Mouse (Mus musculus) C2C12 (cell line): ENCODE results near the gene Katnbl1. TPM values are rescaled to one million over a fixed set of nuclear protein-coding genes. Genes with fewer than 3 reads are reported as not detected.
"Not testable (repeated sequence)": the region's sequence is repeated elsewhere in the genome, so short reads cannot be mapped to it uniquely, and the experiment has no call there.

Source experiments
- H3K27me3 ChIP-seq: one replicate; pipeline ENCODE4 v1.6.1; 2011; ENCODE audit not compliant: control insufficient read depth, insufficient read depth, insufficient read length
- H3K36me3 ChIP-seq: one replicate; pipeline ENCODE4 v1.6.1; 2011; ENCODE audit not compliant: control insufficient read depth, insufficient read depth
- H3K4me3 ChIP-seq: one replicate; pipeline ENCODE4 v1.5.1; 2011; ENCODE audit warnings: mild to moderate bottlenecking, control low read depth; ENCODE audit not compliant: poor library complexity, insufficient read depth, severe bottlenecking
- H3K79me2 ChIP-seq: one replicate; pipeline ENCODE4 v1.6.1; 2011; ENCODE audit not compliant: control insufficient read depth, insufficient read depth
- H3K79me3 ChIP-seq: one replicate; pipeline ENCODE4 v1.6.1; 2011; ENCODE audit warnings: low read depth, control low read depth
- H3ac ChIP-seq: one replicate; pipeline ENCODE3; 2011; ENCODE audit warnings: low read depth; ENCODE audit not compliant: control insufficient read depth, insufficient read length
- CEBPB ChIP-seq: IDR thresholded peaks from one replicate; pipeline ENCODE4 v1.6.1; 2011; ENCODE audit warnings: low read depth, mild to moderate bottlenecking, control low read depth, moderate library complexity
- CTCF ChIP-seq: IDR thresholded peaks from one replicate; pipeline ENCODE4 v1.5.1; 2011; ENCODE audit not compliant: control insufficient read depth, insufficient read depth, insufficient read length
- FOSL1 ChIP-seq: IDR thresholded peaks from one replicate; pipeline ENCODE4 v1.8.0; 2011; ENCODE audit warnings: mild to moderate bottlenecking, low read length; ENCODE audit not compliant: poor library complexity, insufficient read depth, severe bottlenecking
- MAX ChIP-seq: IDR thresholded peaks from one replicate; pipeline ENCODE4 v1.6.1; 2011; ENCODE audit warnings: mild to moderate bottlenecking, control low read depth
- MYOD1 ChIP-seq: IDR thresholded peaks from one replicate; pipeline ENCODE4 v1.6.1; 2011; ENCODE audit warnings: low read depth; ENCODE audit not compliant: control insufficient read depth, insufficient read length
- MYOG ChIP-seq: IDR thresholded peaks from one replicate; pipeline ENCODE4 v1.6.1; 2011; ENCODE audit not compliant: control insufficient read depth, insufficient read length; ENCODE audit errors: extremely low read depth
- USF1 ChIP-seq: IDR thresholded peaks from one replicate; pipeline ENCODE4 v1.6.1; 2011; ENCODE audit warnings: low read depth, mild to moderate bottlenecking, control low read depth, moderate library complexity
- polyA plus RNA-seq: library from polyadenylated mRNA; unstranded; fragments of >200 nt; fragmentation: generic; extraction: Trizol; gene quantifications from one replicate; pipeline ENCODE4 v1.2.1, GENCODE M21; 2012; ENCODE audit warnings: missing spikeins

Gene Katnbl1
- polyA plus RNA-seq, 1 experiment: 13.3 TPM

GRCm38 (mm10) chr2:112433359-112433758, 54.3 kb downstream of the Katnbl1 start:
- H3ac ChIP-seq: no peak overlapping the region
- no peaks in the 10 kb centered on the region for H3K79me2 ChIP-seq
- no peaks in the 10 kb centered on the region for H3K36me3 ChIP-seq
- no peaks in the 10 kb centered on the region for H3K27me3 ChIP-seq
- H3K4me3 ChIP-seq: no peak overlapping the region
- TF ChIP-seq CEBPB (peak; percentile 41), USF1 (no peak)
- no peaks in the 10 kb centered on the region for H3K79me3 ChIP-seq

- no peaks in the 10 kb centered on the region for H3K36me3 ChIP-seq
- H3K79me3 ChIP-seq: no peaks in the 10 kb centered on the region
- no peaks in the 10 kb centered on the region for H3K27me3 ChIP-seq
- no peak for TF ChIP-seq MAX
- peak; percentile 57 for TF ChIP-seq MYOD1
- TF ChIP-seq CTCF: no peak
- no peak for TF ChIP-seq MYOG
- TF ChIP-seq CEBPB: no peak
- TF ChIP-seq FOSL1: no peak
- no peak for TF ChIP-seq USF1
- H3K79me2 ChIP-seq: no peaks in the 10 kb centered on the region
- no peak overlapping the region for H3ac ChIP-seq
- no peak overlapping the region for H3K4me3 ChIP-seq
Measured at GRCm38 (mm10) chr2:112436292-112436691, 57.3 kb downstream of the Katnbl1 start.

DNA sequence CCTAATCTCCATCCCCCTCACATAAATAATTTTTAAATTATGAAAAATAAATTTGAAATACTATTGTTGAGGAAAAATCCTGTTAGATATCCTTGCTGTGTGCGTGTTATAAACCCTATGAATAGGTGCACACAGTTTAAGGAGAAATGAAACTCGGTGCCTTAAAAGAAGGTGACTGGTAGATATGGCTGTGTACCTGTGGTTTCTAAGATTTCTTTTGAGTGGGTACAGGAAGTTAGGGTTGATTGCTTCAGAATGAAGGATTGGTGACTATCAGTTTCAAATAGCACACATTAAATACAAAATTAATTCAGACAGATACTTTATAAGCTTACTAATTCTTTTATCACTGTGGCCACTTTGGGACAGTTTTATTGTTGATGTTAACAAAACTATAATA, 58.6 kb downstream of the Katnbl1 start:
- H3ac ChIP-seq: no peak overlapping the region
- H3K79me2 ChIP-seq: no peaks in the 10 kb centered on the region
- H3K4me3 ChIP-seq: no peak overlapping the region
- H3K27me3 ChIP-seq: no peaks in the 10 kb centered on the region
- no peaks in the 10 kb centered on the region for H3K79me3 ChIP-seq
- TF ChIP-seq CEBPB: no peak
- TF ChIP-seq MAX: no peak
- no peak for TF ChIP-seq CTCF
- TF ChIP-seq MYOD1: no peak
- no peak for TF ChIP-seq USF1
- TF ChIP-seq MYOG: no peak
- no peak for TF ChIP-seq FOSL1
- H3K36me3 ChIP-seq: no peaks in the 10 kb centered on the region

DNA sequence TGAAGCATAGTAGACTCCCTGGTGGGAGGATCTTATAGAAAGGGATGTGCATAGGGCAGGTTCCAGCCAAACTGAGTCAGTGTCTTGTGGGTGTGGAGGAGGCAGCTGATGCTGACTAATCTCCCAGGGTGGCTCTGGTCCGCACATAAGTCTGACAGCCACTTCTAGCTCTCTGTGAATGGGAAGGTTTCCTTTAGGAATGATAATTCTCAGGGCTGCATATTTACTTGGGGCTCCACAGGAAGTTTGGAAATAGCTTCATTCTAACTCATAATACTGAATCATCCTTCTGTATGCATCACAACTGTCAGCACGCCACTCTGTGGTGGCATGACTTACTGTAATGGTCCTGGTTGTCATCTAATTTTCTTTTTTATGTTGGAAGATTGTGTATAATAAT, 64.5 kb downstream of the Katnbl1 start:
- Histone ChIP-seq H3ac (no peak overlapping the region), H3K27me3 (no peaks in the 10 kb centered on the region), H3K4me3 (no peak overlapping the region), H3K79me2 (no peaks in the 10 kb centered on the region), H3K79me3 (no peaks in the 10 kb centered on the region), H3K36me3 (no peaks in the 10 kb centered on the region)
- TF ChIP-seq MYOG (no peak), CEBPB (peak; percentile 97), FOSL1 (peak; percentile 99), MAX (no peak), MYOD1 (peak; percentile 70), CTCF (no peak), USF1 (peak; percentile 12)

DNA sequence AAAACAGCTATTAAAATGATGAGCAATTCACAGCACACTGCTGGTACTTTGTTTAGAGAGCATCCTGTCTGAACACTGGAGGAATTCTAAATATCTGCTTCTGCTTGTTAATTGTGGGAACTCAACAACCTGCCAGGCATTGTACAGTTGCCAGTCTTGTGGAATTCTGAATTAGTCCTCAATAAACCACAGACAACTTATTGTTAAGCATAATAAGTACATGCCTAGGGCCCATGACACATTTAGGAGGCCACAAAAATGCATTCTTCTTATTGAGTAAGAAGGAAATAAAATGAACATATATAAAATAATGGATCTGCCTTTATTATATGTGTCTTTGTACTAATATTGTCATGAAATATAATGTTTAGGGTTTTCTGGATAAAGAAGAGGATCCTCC, 66.5 kb downstream of the Katnbl1 start:
- H3K79me2 ChIP-seq: no peaks in the 10 kb centered on the region
- TF ChIP-seq MAX (no peak), MYOD1 (peak; percentile 36), CEBPB (peak; percentile 67)
- no peaks in the 10 kb centered on the region for H3K36me3 ChIP-seq
- no peak overlapping the region for H3K4me3 ChIP-seq
- no peak overlapping the region for H3ac ChIP-seq
- no peaks in the 10 kb centered on the region for H3K27me3 ChIP-seq
- H3K79me3 ChIP-seq: no peaks in the 10 kb centered on the region

DNA sequence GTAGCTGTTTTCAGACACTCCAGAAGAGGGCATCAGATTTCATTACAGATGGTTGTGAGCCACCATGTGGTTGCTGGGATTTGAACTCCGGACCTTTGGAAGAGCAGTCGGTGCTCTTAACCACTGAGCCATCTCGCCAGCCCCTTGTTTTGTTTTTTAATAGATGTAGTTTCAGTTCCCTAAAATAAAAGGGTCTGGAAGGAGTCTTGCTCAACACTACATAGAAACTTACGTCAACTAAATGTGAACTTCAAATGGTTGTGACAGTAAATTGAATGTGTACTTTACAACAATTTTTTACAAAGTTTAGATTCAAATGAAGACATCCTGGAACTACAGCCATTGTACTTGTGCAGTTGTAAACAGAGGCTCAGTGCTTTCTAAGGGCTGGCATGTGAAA, 69.0 kb downstream of the Katnbl1 start:
- not testable (repeated sequence) for H3K36me3 ChIP-seq, H3K79me2 ChIP-seq, H3ac ChIP-seq, H3K27me3 ChIP-seq, H3K79me3 ChIP-seq, H3K4me3 ChIP-seq

DNA sequence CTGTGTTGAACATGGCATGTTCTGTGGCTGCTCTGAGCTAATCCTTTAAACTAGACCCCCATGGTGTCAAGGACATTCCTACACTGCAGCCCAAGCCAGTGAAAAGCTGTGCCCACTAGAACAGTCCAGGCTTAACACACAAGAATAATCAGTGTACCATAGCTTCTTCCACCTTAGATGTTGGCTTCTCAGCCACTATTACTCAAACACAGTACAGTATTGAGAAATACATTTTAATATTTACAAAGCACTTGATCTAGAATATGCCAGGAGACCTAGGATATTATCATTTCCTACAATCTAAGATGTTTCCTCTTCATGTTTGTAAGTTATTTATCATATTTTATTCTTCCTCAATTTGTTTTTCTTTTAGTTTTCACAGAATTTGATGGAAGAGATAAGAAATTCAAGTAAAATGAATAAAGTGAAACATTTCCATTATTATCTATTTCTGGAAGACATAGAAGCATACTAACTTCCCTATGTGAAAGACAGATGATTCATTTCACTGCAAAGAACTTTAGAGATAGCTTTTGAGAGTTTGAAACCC, 69.6 kb downstream of the Katnbl1 start:
- no peaks in the 10 kb centered on the region for H3K36me3 ChIP-seq
- H3K79me3 ChIP-seq: no peaks in the 10 kb centered on the region
- no peaks in the 10 kb centered on the region for H3K27me3 ChIP-seq
- TF ChIP-seq CEBPB (no peak), USF1 (no peak), MYOG (no peak), MYOD1 (no peak), CTCF (no peak), MAX (no peak), FOSL1 (no peak)
- H3ac ChIP-seq: no peak overlapping the region
- no peaks in the 10 kb centered on the region for H3K79me2 ChIP-seq
- no peak overlapping the region for H3K4me3 ChIP-seq
